Mouse (Mus musculus): Measurements from ENCODE around the gene Stx11.

DNA sequence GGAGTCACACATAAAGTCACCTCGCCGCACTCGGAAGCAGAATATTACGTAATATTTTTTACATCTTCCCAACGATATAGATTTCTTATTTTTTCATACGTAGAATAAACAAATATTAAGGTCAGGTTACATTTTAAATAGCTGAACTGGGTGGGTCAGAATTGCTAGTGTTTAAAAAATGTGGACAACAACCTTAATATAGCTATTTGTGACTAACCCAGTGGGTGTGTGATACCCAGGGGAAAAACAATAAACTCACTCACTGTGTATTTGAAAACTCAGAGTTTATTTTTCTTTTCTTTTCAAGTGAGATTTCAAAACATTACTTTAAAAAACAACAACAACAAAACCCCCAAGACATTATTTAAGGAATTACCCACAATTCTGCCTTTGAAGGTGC, 47.7 kb downstream of the Stx11 start:
- no peak for TF ChIP-seq POLR2A (IDR thresholded peaks at IDR 0.05; ENCODE audit: low read depth, low read length)
- no peak for TF ChIP-seq CTCF (IDR thresholded peaks at IDR 0.05; ENCODE audit: extremely low read depth, insufficient read depth, insufficient read length, insufficient replicate concordance)

Measured in spleen, adult 2 months (tissue).